Mouse (Mus musculus) CD8-positive naive resting alpha-beta T cell, adult 57 days (primary cell): ENCODE measurements around the gene 6330403K07Rik. TPM values are rescaled to one million over a fixed set of nuclear protein-coding genes. Genes with fewer than 3 reads are reported as not detected.

ENCODE experiments used
- total RNA-seq: library from RNA; stranded (reverse); gene quantifications from one replicate; pipeline ENCODE4 v1.2.4, GENCODE M21; 2023

Gene 6330403K07Rik
- 0.46 TPM for total RNA-seq

DNA sequence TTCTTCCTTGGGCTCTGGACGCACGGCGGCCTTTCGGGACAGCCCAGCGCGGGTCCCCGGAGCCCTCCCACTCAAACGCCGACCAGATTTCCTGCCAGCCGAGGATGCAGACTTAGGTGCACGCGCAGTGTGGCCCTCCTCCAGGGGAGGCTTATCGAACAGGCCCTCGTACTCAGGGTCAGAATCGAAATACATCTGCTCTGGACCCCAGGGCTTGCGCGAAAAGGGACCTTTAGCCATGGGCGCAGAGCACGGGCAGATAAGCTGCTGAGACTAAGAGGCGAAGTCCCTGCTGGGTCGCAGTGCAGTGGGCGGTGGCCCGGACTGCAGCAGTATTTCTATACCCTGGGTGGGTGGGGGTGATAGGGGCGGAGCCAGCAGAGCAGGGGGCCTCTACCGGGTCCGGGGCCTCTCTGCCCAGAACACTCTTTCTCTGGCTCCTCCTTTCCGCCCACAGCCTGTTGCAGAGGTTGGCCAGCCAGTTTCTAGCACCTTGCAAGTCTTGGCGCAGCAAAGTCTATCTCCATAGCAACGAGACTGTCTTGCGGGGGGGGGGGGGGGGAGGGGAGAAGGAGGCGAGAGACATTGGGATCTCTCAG, at the start of gene 6330403K07Rik:
6330403K07Rik (minus strand) TSS at position 351 of the 599 bp plus-strand sequence.

DNA sequence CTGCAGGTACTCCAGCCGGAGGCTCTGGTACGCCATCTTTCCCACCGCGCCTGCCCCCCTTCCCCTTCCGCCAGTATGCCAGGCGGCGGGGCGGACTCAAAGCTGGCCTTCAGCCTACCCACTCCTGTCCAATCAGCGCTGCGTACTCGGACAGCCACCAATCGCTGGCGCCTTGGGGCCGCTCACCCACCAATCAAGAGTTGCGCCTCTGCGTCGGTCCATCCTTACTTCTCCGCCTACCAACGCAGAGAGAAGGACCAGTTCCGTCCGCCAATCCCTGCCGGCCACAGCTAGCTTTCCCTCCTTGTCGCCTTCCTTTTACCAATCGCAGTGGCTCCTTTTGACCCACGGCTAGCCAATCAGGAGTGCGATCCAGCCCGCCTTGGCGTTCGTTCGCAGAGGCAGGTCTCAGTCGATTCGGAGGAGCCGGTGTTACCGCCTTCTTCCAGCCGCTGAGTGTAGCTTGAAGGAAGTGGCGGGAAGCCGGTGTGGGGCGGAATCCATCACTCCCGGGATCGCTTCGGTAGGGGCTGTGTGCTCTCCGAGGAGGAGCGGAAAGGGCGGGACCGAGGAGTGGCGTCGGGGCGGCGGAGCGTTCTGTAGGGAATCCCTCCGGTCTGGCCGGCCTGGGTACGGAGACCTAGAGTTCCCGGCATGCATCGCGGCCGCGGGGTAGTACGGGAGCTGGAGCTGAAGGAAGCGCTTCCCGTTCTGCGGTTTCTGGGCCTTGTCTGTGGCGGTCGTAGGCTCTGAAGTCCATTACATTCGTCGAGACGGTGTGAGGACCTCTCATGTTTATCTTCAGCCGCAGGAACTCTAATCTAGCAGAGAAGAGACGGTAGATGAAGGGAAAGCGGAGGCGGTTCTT, 13.9 kb downstream of the 6330403K07Rik start, which contains the start of the genes Mis12 and Derl2:
Mis12 (plus strand) TSS at position 411 of the 868 bp plus-strand sequence.
Derl2 (minus strand) TSS at position 641 of the 868 bp plus-strand sequence.

DNA sequence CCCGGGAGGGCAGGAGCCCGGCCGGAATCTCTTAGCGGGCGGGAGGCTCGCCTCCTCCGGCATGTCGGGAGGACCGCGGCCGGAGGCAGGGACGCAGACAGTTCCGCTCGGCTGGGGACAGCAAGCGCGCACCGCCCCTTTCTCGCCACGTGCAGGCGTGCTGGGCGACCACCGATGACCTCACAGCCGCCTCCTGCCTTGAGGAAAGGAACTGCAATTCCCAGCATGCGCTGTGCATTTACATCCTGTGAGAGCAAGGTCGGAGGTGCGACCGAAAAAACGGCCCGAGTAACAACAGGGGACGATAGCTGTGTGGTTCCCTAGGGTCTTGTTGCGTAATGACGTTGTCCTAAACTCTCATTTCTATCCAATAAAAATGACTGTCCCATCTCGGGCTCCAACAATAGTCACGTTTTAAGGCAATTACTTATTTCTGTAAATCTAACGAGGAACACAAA, 29.0 kb downstream of the 6330403K07Rik start, which contains the start of gene Dhx33:
Dhx33 (minus strand) TSS at position 122 of the 458 bp plus-strand sequence.

DNA sequence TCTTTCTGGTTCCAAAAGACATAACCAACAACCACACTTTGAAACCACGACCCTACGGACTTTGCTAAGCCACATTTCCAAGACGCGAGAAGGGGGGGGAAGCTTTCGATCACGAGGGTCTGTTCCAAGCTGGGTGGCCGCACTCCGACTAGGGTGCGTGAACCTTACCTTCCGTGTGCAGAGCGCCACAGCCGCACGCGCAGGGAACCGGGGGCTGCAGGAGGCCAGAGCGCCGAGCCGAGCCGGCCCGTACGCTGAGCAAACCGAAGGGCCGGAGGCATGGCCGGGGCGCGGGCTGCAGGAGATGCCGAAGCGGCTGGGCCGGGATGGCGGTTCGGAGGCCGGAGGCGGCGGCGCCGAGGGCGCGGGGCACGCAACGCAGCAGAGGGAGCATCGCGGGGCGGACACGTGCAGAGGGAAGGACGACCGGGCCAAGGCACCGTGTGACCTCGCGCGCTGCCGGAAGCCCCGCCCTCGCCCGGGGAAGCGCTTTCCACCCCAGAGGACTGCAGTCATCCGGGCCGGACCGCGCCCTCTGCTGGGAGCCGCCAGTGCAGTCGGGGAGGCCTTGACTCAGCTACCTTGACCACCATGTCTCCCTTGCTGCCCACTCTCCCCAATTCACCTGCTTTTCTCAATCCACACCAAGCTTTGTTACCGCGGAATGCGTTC, 50.6 kb downstream of the 6330403K07Rik start, which contains the start of gene C1qbp:
C1qbp (minus strand) TSS at position 470 of the 672 bp plus-strand sequence.

Other genes with a start within 250 kb of the 6330403K07Rik start
- not detected for gene Scimp, start 220.9 kb downstream of the 6330403K07Rik start, total RNA-seq
- 45.7 TPM for gene Rabep1, start 188.7 kb downstream of the 6330403K07Rik start, total RNA-seq
- gene Nup88, start 63.5 kb downstream of the 6330403K07Rik start, total RNA-seq = 88.2 TPM
- 38.7 TPM for gene Rpain, start 63.3 kb downstream of the 6330403K07Rik start, total RNA-seq
- gene C1qbp, start 50.5 kb downstream of the 6330403K07Rik start, total RNA-seq = 99.0 TPM
- 26.5 TPM for gene Dhx33, start 29.1 kb downstream of the 6330403K07Rik start, total RNA-seq
- gene Mis12, start 13.9 kb downstream of the 6330403K07Rik start, total RNA-seq = 11.9 TPM
- gene Derl2, start 13.7 kb downstream of the 6330403K07Rik start, total RNA-seq = 25.4 TPM
- gene Nlrp1a, start 111.2 kb upstream of the 6330403K07Rik start, total RNA-seq = 2.1 TPM
- 1.1 TPM for gene Nlrp1b, start 197.2 kb upstream of the 6330403K07Rik start, total RNA-seq